Mouse (Mus musculus) testis, adult 2 months (tissue): Measurements from ENCODE around the gene Gm29276. TPM values are rescaled to one million over a fixed set of nuclear protein-coding genes. Genes with fewer than 3 reads are reported as not detected.
"Not testable (repeated sequence)": the region's sequence is repeated elsewhere in the genome, so short reads cannot be mapped to it uniquely, and the experiment has no call there.

Experiments used
- H3K27ac ChIP-seq: fragments of 200-500 bp; 2 replicates; pipeline ENCODE4 v1.5.1; 2012; ENCODE audit warnings: low read depth, low read length; ENCODE audit not compliant: control insufficient read depth, insufficient read depth
- H3K27me3 ChIP-seq: fragments of 200-500 bp; 2 replicates; pipeline ENCODE4 v1.6.1; 2012; ENCODE audit warnings: mild to moderate bottlenecking, low read length, moderate library complexity; ENCODE audit not compliant: control insufficient read depth, insufficient read depth
- H3K36me3 ChIP-seq: fragments of 200-500 bp; 2 replicates; pipeline ENCODE4 v1.6.1; 2012; ENCODE audit warnings: mild to moderate bottlenecking, low read length; ENCODE audit not compliant: control insufficient read depth, insufficient read depth
- H3K4me1 ChIP-seq: fragments of 200-500 bp; 2 replicates; pipeline ENCODE4 v1.6.1; 2012; ENCODE audit warnings: low read length; ENCODE audit not compliant: control insufficient read depth, insufficient read depth
- H3K4me3 ChIP-seq: fragments of 200-500 bp; 2 replicates; pipeline ENCODE4 v1.5.1; 2012; ENCODE audit warnings: low read depth, mild to moderate bottlenecking, low read length, moderate library complexity, mixed read lengths; ENCODE audit not compliant: control insufficient read depth
- polyA plus RNA-seq: library from polyadenylated mRNA; depleted of rRNA; stranded (reverse); fragments of >200 nt; gene quantifications from 2 replicates; pipeline ENCODE4 v1.2.3, GENCODE M21; 2012; rRNA removed

The Gm29276 gene
- not detected in 2 replicates for polyA plus RNA-seq

- H3K4me3 ChIP-seq, H3K36me3 ChIP-seq, H3K27ac ChIP-seq, H3K4me1 ChIP-seq, H3K27me3 ChIP-seq: not testable (repeated sequence)
Observed at GRCm38 (mm10) chrY:42582150-42582549, at the start of gene Gm29276. Gene Gm29276 (minus strand): TSS chrY:42582250.
